Mouse (Mus musculus) adipose tissue, adult 10 weeks (tissue): ENCODE measurements around the gene Notch4. TPM values are rescaled to one million over a fixed set of nuclear protein-coding genes. Genes with fewer than 3 reads are reported as not detected.

ENCODE experiments used
- polyA plus RNA-seq: library from polyadenylated mRNA; stranded (reverse); fragments of 350-450 nt; fragmentation: Illumina TruSeq; extraction: RNeasy Lipid Tissue Mini Kit (QIAGEN cat#74804); gene quantifications from one replicate; pipeline ENCODE4 v1.2.3, GENCODE M21; 2014; ENCODE audit warnings: low read depth, low replicate concordance

Gene Notch4
- 9.9 TPM for polyA plus RNA-seq

DNA sequence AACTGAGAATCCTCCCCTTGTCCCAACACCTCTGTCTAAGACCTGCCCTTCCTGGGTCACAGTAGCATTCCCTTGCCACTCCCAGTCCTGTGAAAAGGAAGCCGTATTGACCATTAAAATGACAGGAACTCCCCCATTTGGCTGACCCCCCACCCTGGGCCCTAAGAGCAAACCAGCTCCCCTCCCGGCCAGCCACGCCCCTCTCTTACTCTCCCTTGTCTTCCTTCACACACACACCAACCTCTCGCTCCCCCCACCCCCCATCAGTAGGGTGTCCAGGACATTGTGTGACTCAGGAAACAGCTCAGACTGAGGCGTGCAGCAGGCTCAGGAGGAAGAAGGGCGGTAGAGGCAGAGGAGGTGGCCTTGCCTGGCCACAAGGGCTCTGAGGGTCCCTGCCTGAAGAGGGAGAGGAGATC, at the start of gene Notch4:
TSS of gene Notch4 (plus strand) at position 266 of the 419 bp plus-strand sequence.

DNA sequence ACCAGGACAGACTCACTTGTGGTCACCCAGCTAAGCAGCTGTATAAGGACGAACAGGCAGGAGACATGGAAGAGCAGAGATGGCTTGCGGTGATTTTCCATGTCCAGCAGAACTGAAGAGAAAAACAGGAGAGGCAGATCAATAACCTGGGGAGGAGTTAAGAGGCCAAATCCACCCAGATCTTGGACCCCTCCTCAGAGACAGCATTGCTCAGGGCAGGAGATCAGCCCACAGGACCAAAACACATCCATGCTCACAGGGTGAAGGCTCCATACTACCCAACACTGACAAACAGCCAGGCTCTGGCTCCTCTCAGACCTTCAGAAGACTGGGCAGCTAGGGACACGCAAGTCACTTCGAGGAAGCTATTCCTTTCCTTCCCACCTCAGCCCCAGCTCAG, 46.8 kb upstream of the Notch4 start, which contains the start of gene Btnl6:
TSS of gene Btnl6 (minus strand) at position 101 of the 400 bp plus-strand sequence.

DNA sequence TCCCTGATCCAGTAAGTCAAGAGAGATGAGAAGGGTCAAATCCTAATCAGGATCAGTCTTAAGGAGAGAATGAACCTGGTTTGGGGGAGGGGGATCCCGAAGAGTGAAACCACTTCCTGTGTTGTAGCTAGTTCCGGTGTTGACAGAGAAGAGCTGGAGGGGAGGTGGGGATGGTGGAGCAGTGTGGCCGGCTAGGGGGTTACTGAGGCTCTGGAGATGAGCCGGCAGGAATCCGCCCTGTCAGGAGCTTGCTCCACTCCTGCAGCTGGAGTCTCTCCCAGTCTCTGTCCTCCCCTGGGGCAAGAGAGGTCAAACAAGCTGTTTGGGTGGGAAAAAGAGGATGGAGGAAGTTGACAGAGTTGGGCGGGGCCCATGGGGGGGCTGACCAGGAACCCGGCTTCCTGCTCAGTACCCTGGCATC, 25.6 kb downstream of the Notch4 start, which contains the start of gene Gpsm3:
TSS of gene Gpsm3 (plus strand) at position 126 of the 421 bp plus-strand sequence.

DNA sequence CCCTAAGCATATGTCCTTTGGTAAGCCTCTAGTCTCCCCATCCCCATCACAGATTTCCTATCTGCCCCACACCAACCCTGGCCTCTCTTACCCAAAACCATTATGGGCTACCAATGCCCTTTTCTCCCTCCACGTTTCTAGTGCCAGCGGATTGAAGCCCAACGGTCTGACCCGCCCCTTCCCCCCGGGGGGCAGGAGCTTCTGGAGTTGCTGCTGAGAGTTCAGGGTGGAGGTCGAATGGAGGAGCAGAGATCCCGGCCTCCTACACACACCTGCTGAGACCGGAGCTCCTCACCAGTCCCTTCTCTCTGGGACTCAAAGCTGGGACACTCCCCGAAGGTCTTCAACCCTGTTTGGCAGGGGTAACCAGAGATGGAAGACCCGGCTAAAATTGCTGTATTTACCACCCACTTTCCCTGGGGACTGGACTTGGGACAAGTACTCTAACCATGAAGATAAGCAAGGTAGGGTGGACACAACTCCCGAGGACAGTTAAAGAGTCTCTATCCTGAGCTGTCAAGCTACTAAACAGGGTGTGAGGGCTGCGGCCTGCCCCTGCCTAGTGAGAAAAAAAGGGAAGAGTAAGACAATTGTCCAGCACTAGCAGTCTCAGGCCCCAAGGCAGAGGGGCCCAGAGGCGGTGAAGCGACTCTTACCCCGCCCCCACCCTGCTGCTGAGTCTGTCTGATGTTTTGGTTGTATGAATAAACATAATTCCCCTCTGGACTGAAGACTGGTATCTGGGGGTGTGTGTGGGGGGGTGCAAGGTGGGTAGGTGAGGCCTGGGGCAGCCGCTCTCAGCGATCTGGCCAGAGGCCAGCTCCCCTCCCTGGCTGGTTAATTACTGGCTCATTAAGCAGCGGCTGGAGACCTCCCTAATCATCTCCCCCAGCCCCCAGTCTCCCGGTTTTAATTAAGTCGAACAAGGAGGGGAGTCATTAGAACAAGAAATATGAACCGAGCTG, 27.2 kb downstream of the Notch4 start, which contains the start of gene Pbx2:
TSS of gene Pbx2 (plus strand) at position 238 of the 965 bp plus-strand sequence.

DNA sequence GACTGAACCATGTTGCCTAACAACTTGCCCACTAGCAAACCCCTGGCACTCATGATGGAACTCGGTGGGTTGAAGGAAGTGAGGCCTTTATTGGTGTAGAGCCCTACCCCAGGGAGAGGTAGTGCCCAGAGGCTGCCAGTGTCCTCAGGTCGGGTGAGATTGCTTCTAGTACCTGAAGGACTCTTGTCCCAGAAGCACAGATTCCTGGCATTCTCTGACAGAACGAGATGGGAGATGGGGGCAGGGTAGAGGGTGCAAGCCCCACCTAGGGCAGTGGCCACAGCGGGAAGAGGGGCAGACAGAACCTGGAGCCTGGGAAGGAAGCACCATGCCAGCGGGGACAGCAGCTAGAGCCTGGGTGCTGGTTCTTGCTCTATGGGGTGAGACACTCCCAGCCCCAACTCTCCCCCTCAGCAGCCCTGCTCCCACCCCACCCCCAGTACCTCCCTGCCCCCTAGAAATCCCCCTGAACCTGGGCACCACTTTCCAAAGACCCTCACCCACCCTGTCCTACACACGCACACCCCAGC, 33.6 kb downstream of the Notch4 start, which contains the start of gene Ager:
TSS of gene Ager (plus strand) at position 297 of the 530 bp plus-strand sequence.

DNA sequence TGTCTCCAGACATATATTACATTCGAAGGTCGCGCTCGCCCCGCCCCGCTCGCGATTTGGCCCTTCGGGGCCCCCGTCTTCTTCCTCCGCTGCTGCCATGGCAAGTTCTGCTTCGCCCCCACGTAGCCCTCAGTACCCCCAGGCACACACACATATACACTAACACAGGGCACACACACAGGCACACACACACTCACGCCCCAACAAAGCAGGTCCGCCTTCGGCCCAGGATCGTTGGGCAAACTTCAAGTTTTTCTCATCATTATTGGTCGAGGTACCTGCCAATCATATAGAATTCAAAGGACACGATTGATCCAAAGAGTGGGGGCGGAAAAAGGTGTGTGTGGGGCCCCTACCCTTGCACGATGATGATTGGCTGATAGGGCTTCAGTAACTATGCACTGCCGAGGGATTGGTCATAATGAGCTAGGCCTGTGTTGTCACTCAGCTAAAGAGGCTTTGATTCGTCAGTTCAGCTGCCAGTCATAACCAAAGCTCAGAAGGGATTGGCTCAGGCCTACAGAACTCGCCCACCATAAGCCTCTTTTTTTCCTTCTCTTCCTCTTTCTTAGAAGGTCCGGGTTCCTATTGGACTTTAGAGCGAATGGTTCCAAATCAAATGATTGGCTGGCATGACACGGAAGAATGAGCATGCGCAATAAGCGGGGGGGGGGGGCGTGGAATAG, 39.5 kb downstream of the Notch4 start, which contains the start of gene Rnf5:
TSS of gene Rnf5 (minus strand) at position 316 of the 686 bp plus-strand sequence.

DNA sequence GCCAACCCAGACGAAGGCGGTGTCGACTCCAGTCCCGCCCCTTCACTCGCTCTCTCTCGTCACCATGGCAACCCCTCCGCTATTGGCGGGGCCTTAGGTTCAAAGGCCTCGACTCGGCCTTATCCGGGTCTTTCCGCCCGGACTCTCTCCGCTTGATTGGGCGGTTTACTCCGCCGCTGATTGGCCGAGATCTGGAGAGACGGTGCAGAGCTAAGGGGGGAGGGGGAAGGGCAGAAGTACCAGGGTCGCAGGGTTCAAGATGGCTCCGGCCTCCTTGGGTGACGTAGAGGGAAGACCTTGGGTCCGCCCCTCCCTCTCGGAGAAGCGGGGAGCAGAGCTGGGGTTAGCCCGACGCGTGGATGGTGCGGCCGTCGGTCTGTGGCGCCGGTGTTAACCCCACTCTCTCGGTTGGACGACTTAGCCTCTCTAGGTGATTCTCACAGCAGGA, 40.0 kb downstream of the Notch4 start, which contains the start of gene Agpat1:
TSS of gene Agpat1 (plus strand) at position 202 of the 448 bp plus-strand sequence.

DNA sequence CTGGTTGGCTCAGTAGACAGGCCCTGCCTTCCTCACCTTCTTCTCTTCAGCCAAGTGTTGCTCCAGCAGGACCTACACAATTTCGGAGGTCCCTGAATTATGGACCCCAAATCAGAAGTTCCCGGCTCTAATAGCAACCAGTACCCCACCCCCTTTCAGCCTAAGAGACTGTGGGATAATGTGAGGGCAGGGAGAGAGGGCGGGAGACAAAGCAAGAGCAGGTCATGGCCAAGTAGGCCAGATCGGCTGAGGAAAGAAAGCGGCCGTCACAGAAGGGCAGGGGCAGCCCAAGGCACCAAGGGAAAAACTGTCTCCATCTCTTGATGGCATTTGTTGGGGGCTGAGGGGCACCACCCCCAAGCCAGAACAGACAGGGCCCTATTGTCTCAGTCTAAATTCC, 51.8 kb downstream of the Notch4 start, which contains the start of gene Egfl8:
TSS of gene Egfl8 (minus strand) at position 101 of the 400 bp plus-strand sequence.

DNA sequence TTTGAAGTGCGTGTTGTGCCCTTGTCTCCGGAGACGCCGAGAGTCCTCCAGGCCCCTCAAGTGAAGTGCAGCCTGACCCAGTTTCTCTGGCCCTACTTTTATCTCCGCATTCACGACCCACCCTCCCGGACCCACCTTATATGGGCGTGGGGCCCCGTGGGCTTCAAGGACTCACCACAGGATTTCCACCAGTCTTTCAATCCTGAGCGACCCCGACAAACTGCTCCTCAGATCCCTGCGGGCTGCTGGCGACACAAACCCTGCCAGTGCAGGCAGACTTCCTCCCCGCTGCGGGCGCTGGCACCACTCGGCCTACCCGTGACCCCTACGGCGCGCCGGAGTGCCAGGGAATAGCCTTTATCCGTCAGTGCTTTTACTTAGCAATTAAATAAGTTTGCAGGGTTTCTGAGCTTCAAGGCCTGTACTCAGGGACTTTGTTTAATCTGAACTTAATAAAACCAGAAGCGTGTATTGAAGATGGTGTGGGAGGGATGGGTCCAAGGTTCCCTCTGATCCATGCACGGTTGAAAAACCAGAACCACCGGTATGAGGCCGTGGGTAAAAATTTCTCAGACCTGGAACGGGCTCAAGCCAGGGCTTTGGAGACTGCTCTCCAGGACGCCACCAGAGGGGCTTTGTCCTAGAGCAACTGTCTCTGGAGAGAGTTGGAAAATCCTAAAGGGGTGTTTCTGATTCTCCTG, 64.0 kb downstream of the Notch4 start, which contains the start of gene Ppt2:
TSS of gene Ppt2 (minus strand) at position 568 of the 701 bp plus-strand sequence.

DNA sequence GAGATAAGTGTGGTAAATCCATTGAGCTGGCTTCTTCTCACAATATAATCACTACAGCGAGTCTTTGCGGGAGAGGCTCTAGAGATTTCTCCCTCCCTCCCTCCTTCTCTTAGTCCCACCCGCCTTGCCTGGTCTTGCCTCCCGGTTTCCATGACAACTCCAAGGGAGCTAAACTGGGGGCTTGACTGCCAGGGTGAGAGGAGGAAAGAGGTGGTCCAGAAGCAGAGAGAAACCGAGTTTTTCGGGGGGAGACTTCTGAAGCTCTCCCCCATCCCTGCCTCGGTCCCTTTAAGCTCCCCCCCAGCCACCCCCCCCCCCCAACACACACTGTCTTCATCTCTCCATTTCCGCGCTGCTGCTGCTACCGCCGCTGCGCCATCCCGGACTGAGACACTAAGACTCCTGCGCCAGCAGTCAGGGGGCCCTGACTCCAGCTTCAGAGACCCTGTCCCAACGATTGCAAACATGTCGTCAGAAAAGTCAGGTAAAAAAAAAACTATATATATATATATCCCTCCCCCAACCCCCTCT, 65.2 kb downstream of the Notch4 start, which contains the start of gene Prrt1:
TSS of gene Prrt1 (plus strand) at position 313 of the 531 bp plus-strand sequence.

Other genes with a start within 250 kb of the Notch4 start
- gene H2-Eb2, start 238.6 kb upstream of the Notch4 start, polyA plus RNA-seq: not detected
- 0.60 TPM for gene Btnl2, start 209.4 kb upstream of the Notch4 start, polyA plus RNA-seq
- not detected for gene Btnl1, start 187.1 kb upstream of the Notch4 start, polyA plus RNA-seq
- 20.9 TPM for gene BC051142, start 165.4 kb upstream of the Notch4 start, polyA plus RNA-seq
- gene Btnl4, start 87.0 kb upstream of the Notch4 start, polyA plus RNA-seq: not detected
- not detected for gene Btnl6, start 46.9 kb upstream of the Notch4 start, polyA plus RNA-seq
- gene Gpsm3, start 25.5 kb downstream of the Notch4 start, polyA plus RNA-seq: 14.3 TPM
- 43.0 TPM for gene Pbx2, start 27.0 kb downstream of the Notch4 start, polyA plus RNA-seq
- 5.1 TPM for gene Ager, start 33.6 kb downstream of the Notch4 start, polyA plus RNA-seq
- 71.9 TPM for gene Rnf5, start 39.4 kb downstream of the Notch4 start, polyA plus RNA-seq
- gene Agpat1, start 40.0 kb downstream of the Notch4 start, polyA plus RNA-seq: 88.3 TPM
- 3.9 TPM for gene Egfl8, start 51.7 kb downstream of the Notch4 start, polyA plus RNA-seq
- 55.8 TPM for gene Ppt2, start 64.2 kb downstream of the Notch4 start, polyA plus RNA-seq
- gene Prrt1, start 65.3 kb downstream of the Notch4 start, polyA plus RNA-seq: 31.3 TPM
- gene Fkbpl, start 80.5 kb downstream of the Notch4 start, polyA plus RNA-seq: 15.4 TPM
- 49.9 TPM for gene Atf6b, start 82.9 kb downstream of the Notch4 start, polyA plus RNA-seq
- gene Tnxb, start 106.3 kb downstream of the Notch4 start, polyA plus RNA-seq: 30.0 TPM
- 248 TPM for gene C4b, start 179.6 kb downstream of the Notch4 start, polyA plus RNA-seq
- gene Cyp21a1, start 240.3 kb downstream of the Notch4 start, polyA plus RNA-seq: 1.4 TPM